Mouse (Mus musculus) central nervous system, embryonic 18 days (tissue): Measurements from ENCODE around the gene Rpl36a-ps1. TPM values are rescaled to one million over a fixed set of nuclear protein-coding genes. Genes with fewer than 3 reads are reported as not detected.

Source experiments
- polyA plus RNA-seq: library from polyadenylated mRNA; depleted of rRNA; stranded (reverse); fragments of >200 nt; gene quantifications from 2 replicates; pipeline ENCODE4 v1.2.3, GENCODE M21; 2012; rRNA removed

The Rpl36a-ps1 gene
- 2.9 and 3.8 TPM in 2 replicates for polyA plus RNA-seq

DNA sequence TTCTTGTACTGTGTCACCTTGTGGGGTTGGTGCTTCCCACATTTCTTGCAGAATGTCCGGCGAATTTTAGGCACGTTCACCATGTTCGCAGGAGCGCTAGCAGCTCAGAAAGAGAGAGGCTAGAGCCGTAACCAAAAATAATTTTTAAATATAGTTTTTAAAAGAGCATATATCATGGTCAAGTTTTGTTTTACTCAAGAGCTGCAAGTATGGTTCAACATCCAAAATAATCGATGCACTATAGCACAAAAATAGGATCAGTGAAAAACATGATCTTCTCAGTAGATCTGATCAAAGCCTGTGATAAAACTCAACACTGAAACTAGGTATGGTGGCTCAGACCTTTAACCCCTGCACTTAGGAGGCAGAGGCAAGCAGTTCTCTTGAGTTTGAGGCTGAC is at the start of gene Rpl36a-ps1:
Gene Rpl36a-ps1 (minus strand): TSS at position 101 of the 400 bp plus-strand sequence.

Other genes with a start within 250 kb of the Rpl36a-ps1 start
- gene Mzt1, start 51.8 kb upstream of the Rpl36a-ps1 start, polyA plus RNA-seq, result 67.2 and 67.8 TPM in 2 replicates
- 5.9 and 6.7 TPM in 2 replicates for gene Bora, start 51.9 kb upstream of the Rpl36a-ps1 start, polyA plus RNA-seq
- 9.8 and 11.8 TPM in 2 replicates for gene Pibf1, start 105.1 kb upstream of the Rpl36a-ps1 start, polyA plus RNA-seq
- gene Dis3, start 105.5 kb upstream of the Rpl36a-ps1 start, polyA plus RNA-seq, result 23.4 and 23.7 TPM in 2 replicates